ENCODE assay signal across 8 mouse cellular contexts in the genomic region with DNA sequence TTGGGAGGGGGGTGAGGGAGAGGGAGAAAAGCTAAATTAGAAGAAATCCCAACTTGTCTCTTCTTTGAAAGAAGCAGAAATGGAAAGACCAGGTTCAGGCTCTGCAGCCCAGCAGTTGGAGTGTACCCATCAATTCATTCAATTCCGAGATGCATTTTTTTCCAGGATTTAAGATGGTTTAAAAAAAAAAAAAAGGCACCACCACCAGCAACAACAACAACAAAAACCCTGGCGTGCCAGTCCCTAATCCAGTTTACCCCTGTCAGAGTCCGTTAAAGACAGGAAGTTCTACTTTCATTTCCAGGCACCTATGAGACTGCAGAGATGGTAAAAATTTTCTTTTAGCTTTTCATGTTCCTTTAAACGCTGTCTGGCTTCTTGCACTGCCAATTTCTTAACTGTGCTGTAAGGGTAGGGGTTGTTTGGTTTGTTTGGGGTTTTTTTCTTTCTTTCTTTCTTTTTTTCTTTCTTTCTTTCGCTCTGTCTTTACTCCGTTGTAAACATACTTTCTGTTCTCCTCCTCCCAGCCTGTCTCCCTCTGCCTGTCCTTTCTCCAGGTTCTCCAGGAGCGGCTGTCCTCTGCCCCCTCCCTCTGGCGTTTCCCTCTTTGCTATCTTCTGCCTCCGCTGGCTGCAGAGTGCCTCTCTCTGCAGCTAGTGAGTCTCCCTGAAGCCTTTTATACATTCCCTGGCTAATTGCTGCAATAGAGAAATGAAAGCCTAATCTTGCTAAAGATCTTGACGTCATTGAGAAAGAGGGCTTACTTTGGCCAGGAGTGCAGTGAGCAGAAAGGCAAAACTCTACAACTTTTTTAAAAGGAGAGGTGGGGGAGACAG. TPM values are rescaled to one million over a fixed set of nuclear protein-coding genes. Genes with fewer than 3 reads are reported as not detected.
A peak's percentile ranks its signal among the peaks of the same experiment; 100 is the strongest.
DNase-seq lines count a peak whose midpoint lies in the region; ATAC-seq lines count a peak whose summit lies in the region.

TSS of gene Dio2 (minus strand) at position 51 of the 836 bp plus-strand sequence.

- peak within 1 kb of the TSS; percentile 28 for H3K4me3 ChIP-seq in lung, embryonic 15.5 days
- peak within 1 kb of the TSS; percentile 34 for H3K4me3 ChIP-seq in limb, embryonic 13.5 days

- H3K4me1 ChIP-seq in lung, embryonic 15.5 days = peaks cover 13% of the 10 kb centered on the region; the same call in 1 of the 2 replicates
- peaks cover 3% of the 10 kb centered on the region; the same call in 1 of the 2 replicates for H3K4me1 ChIP-seq in limb, embryonic 13.5 days

- ATAC-seq in lung, embryonic 15.5 days (ENCODE audit: borderline replicate concordance, extremely low read depth, low FRiP score, low TSS enrichment) = no peak; the same call in 1 of the 2 replicates
- ATAC-seq in limb, embryonic 13.5 days (ENCODE audit: low FRiP score, low read depth) = no peak; the same call in 1 of the 2 replicates

- no peaks in the 10 kb centered on the region for H3K36me3 ChIP-seq in lung, embryonic 15.5 days
- H3K36me3 ChIP-seq in limb, embryonic 13.5 days = no peaks in the 10 kb centered on the region

- no peaks in the 10 kb centered on the region for H3K27me3 ChIP-seq in lung, embryonic 15.5 days
- no peaks in the 10 kb centered on the region for H3K27me3 ChIP-seq in limb, embryonic 13.5 days

- no peak within 1 kb of the TSS for H3K9ac ChIP-seq in lung, embryonic 15.5 days
- peak within 1 kb of the TSS; percentile 56 for H3K9ac ChIP-seq in limb, embryonic 13.5 days

- H3K9me3 ChIP-seq in lung, embryonic 15.5 days = no peaks in the 10 kb centered on the region
- H3K9me3 ChIP-seq in limb, embryonic 13.5 days = no peaks in the 10 kb centered on the region

- no peak for DNase-seq in lung, adult 18-20 months
- peak; percentile 10 for DNase-seq in adrenal gland, adult 8-10 months
- DNase-seq in embryo, embryonic 10.5 days (ENCODE audit: low spot score) = peak; percentile 18
- DNase-seq in heart, postnatal 4 days = peak; percentile 42
- DNase-seq in right cerebral cortex, postnatal 14 days = peak; percentile 28
- no peak for DNase-seq in gastrocnemius, postnatal 25 days

- 16% methylated on average over 10 of the region's 10 CpGs for WGBS in lung, embryonic 15.5 days
- 13% methylated on average over 10 of the region's 10 CpGs for WGBS in limb, embryonic 13.5 days

- H3K27ac ChIP-seq in lung, embryonic 15.5 days = no peak within 1 kb of the TSS
- no peak within 1 kb of the TSS for H3K27ac ChIP-seq in limb, embryonic 13.5 days

- peak within 1 kb of the TSS; percentile 49 for H3K4me2 ChIP-seq in lung, embryonic 15.5 days
- H3K4me2 ChIP-seq in limb, embryonic 13.5 days (replicated peaks) = peak within 1 kb of the TSS; percentile 60

RNA-seq across cellular contexts. Expression of gene Dio2, which starts in this region (rescaled TPM):
- 0.44 and 0.69 TPM in 2 replicates for polyA plus RNA-seq in lung, embryonic 15.5 days (2015; fragmentation: Nextera tagmentation; extraction: Ambion mirVana)
- total RNA-seq in adrenal gland, adult 8-10 months (2022) = 10 to 100 TPM in 1 of 4 experiments, 1 to 10 TPM in 2, under 1 TPM in 1; 0.37 to 11.7 (median 5.5) TPM
- 1 to 10 TPM; 3.1 to 3.9 TPM for total RNA-seq in heart, postnatal 4 days (2021)
- polyA plus RNA-seq in limb, embryonic 13.5 days (2015; fragmentation: Nextera tagmentation; extraction: Ambion mirVana) = 0.29 and 0.37 TPM in 2 replicates
- total RNA-seq in gastrocnemius, postnatal 25 days (2021) = 1 to 10 TPM in 1 of 2 experiments, under 1 TPM in 1; 0.94 to 1.5 TPM

Comparison
In these comparisons a context has a peak if more than half of its experiments do, and no peak if none do; other contexts are left out.
1. DNase-seq: peak in adrenal gland, adult 8-10 months (single experiment), embryo, embryonic 10.5 days (single experiment), heart, postnatal 4 days (single experiment) and right cerebral cortex, postnatal 14 days (single experiment); none in lung, adult 18-20 months (0 of 2) and gastrocnemius, postnatal 25 days (single experiment).